Mouse (Mus musculus) gastrocnemius, postnatal 36 days (tissue): Measurements from ENCODE around the gene Timm10. TPM values are rescaled to one million over a fixed set of nuclear protein-coding genes. Genes with fewer than 3 reads are reported as not detected.

Experiments used
- DNase-seq, 2 experiments: peaks; one replicate each; pipeline ENCODE4 v3.0.0; 2022
- intact Hi-C: fragments of 180-260 bp; cut with DNase I; formaldehyde crosslinking; loops from one replicate; pipeline ENCODE4 v1.15.1; 2025
- total RNA-seq, 2 experiments: library from RNA; stranded (reverse); gene quantifications; 2 replicates each; pipeline ENCODE4 v1.2.3; 2021

Timm10 gene
- total RNA-seq, 2 experiments from 2014 or later: 39.6 to 55.9 TPM

DNA sequence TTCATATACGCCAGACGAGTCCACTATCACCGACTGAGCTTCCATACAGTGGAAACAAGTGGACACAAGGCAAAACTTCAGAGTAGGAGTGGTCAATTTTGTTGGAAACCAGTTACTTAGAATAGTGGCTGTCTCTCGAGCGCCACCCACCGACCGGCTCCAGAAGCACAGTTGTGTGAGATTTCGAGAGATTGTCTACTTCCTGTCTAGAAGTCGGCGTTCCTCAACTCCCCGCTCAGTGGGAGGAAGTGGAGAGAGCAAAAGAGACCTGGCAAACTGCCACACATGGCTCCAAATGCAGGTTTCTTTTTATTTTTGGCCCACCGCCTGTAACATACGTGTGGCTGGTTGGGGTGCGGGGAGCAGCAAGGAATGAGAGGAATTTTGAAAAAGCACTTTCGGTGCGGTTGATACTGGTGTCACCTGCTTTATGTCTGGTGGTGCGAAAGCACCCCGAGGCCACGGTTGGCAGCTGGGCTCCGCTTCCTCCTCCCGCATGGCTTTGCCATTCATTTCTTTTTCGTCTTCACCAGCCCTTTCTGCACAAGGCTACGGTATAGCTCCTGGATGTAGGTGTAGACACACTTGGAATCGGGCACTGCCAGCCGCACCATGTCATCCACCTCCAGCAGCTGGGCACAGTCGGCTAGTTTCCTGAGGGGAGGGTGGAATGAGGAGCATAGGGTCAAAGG lies 15.8 kb upstream of the Timm10 start:
- intact Hi-C loops: no loop called here
- DNase-seq: peak; percentile 84 to 88

DNA sequence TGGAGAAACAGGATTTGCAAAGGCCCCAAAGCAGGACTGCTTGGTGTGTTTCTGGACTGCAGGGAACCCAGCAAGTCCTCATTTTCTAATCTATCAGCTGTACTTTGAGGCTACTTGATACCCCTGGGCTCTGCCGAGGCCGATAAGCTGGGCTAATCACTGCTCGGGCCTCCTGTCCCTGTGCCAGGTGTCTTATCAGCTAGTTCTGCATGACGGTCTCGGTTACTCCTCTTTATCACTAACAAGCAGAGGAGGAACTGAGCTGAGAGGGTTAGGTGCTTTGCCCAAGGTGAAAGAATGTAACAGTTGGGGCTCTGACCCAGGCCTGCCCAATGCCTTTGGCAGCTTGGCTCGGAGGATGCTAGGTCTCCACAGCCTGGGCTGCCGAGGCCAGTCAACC lies 14.9 kb upstream of the Timm10 start:
- DNase-seq: no peak
- intact Hi-C loops: no loop called here

DNA sequence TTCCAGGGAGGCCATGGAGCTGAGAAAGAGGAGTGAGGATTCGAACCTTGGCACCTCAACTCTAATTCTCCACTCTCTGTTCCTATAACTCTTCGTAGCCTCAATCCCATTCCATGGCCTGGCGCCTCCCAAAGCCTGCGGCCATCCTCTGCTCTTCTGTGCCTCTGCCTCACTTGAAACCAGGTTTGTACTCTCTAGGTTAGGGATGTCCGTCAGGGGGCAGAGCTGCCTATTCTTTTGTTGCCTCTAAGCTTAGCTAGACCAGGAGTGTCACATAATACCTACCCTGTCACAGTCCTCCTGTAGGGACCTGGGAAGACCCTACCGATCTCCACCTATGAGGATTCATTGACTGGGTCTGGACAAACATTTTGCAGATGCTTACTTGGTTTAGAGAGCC lies 14.1 kb upstream of the Timm10 start:
- DNase-seq: no peak
- intact Hi-C loops: no loop called here

DNA sequence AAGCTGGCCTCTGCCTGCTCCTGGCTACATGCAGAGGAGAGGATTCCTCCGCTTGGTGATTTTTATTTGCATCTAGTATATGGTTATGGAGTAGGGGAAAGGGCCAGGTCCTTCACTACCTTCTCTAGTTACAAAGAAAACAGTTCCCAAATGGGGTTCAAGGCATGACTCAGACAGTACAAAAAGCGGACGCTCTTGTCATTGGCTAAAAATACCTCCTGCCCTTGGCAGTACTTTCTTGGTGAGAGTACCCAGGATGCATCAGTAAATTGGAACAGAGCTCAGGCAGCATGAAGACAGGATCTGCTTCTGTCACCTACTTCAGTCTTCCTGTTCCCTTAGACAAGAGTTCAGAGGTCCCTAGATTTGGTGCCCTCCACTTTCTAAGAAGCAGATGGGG lies 6.9 kb upstream of the Timm10 start:
- intact Hi-C loops: loop anchor here (10.0 kb wide), 1 partner anchor 225 kb away; the partner anchor contains the start of gene Tnks1bp1
- DNase-seq: no peak

DNA sequence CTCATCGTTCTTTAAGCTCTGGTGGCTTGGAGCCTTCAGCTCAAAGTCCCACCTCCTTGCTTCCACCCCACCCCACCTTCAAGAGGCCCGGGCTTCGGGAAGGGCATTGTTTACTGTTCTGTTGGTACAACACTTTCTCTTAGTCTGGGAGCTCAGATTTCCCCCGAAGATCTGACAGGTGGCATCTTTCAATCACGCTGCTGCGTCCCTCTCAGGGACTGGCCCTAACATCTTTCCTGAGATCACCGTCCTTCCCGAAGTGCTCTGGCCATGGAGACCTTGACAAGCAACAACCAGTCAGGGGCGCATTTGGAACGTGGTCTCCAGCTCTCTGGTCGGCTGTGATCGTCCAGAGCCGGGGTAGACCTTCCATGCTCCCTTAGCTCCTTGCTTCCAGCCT lies 4.2 kb upstream of the Timm10 start, which contains the start of gene Smtnl1:
Smtnl1 (minus strand) TSS at position 101 of the 400 bp plus-strand sequence.
- intact Hi-C loops: loop anchor here (10.0 kb wide), 1 partner anchor 222 kb away; the partner anchor contains the start of gene Tnks1bp1

DNA sequence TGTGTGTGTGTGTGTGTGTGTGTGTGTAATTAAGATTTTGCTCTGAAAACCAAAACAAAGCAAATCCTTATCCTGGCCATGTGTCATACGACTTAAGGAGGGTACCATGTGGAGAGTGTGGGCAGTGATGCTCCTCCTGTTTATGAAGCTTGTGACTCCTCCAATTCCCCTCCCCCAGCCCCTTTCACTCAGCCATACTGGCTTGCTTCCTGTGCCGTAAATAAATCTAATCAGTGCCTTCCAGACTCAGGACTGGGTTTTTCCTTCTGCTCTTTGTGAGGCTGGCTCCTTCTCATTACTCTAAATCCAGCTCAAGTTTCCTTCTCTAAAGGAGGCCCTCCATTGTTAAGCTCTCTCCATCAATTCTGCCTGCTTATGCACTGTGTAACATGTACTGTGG lies 3.6 kb upstream of the Timm10 start:
- intact Hi-C loops: loop anchor here (10.0 kb wide), 1 partner anchor 222 kb away; the partner anchor contains the start of gene Tnks1bp1
- no peak for DNase-seq

More for the DNA sequence above, 4.2 kb upstream of the Timm10 start, which contains the start of gene Smtnl1:
- no peak for DNase-seq

DNA sequence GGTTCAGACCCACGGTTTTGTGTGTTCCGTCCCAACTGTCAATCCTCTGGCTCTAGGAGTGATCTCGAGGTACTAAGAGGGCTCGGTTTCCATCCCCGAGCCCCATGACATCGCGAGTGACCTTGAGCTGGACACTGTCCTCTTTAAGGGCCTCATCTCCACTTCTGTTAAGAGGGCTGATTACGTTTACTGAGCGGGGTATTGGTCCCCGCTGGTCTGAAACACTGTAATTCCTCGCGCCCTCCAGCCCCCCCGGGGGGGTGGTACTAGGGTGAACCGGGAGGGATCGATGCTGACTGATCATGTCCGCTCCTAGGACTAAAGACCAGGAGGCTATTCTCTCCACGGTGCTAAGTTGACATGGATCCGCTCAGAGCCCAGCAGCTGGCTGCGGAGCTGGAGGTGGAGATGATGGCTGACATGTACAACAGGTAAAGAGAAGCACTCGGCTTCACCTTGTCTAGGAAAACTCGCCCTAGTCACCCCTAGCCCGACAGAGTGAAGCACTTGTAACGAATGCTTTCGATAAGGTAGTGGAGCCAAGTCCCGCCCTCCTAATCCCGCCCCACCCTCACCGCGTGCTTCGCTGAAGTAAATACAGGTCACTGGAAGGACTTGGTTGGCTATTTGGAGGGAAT lies 605 bp downstream of the Timm10 start:
- no peak for DNase-seq
- intact Hi-C loops: loop anchor here (10.0 kb wide), 1 partner anchor 217 kb away; the partner anchor contains the start of gene Tnks1bp1

DNA sequence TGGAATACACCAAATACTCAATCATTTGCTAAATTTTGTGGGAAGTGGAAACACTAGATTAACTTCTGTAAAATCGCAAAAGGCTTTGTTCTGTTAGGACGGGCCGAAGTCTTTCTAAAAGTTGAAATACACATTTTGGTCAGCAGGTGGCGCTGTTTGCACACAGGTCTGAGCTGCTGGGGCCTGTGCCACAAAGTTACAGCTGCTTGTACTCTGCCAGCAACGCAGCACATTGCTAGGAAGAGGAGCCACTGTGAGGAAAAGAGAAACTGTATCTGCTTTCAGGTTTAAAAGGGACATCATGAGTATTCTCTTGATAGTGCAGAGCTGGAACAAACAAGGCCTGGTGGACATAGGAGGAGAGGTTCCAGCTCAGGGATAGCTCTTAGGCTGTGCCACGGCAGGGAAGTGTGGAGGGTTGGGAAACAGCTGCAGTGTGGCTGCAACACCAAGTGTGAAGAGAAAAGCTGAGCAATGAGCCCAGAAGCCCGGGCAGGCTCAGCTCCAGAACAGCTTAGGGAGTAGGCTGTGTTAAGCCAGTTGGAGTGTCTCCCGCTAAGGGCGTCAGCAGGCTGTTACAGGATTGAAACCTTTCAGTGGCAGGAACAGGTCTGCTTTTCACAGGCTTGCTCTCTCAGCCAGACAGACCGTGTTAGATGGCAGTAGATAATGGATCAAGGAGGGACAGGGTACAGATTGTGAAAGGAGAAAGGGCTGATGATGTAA lies 5.0 kb downstream of the Timm10 start:
- intact Hi-C loops: loop anchor here (1.0 to 10.0 kb wide), 4 partner anchors 23 to 183 kb away; no protein-coding TSS in a partner anchor
- DNase-seq: peak; percentile 72 to 77

DNA sequence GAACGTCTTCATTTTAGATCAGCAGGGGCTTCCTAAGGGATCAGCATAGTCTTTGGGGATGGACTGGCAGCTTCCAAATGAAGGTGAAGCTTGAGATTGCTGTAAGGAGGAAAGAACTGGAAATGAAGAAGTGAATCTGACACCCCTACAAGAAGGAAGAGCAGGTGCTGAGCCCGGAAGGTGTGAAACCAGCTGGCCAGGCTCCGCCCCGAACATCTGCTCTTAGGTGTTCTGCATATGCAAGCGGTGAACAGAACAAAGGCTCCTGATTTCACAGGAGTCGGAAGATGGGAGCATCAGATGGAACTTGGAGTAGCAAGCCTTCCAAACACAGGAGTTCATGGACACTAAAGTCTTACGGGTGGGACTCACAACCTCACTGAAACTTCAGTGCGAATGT lies 10.3 kb downstream of the Timm10 start:
- DNase-seq: no peak
- intact Hi-C loops: loop anchor here (10.0 kb wide), 1 partner anchor 178 kb away; no protein-coding TSS in a partner anchor

DNA sequence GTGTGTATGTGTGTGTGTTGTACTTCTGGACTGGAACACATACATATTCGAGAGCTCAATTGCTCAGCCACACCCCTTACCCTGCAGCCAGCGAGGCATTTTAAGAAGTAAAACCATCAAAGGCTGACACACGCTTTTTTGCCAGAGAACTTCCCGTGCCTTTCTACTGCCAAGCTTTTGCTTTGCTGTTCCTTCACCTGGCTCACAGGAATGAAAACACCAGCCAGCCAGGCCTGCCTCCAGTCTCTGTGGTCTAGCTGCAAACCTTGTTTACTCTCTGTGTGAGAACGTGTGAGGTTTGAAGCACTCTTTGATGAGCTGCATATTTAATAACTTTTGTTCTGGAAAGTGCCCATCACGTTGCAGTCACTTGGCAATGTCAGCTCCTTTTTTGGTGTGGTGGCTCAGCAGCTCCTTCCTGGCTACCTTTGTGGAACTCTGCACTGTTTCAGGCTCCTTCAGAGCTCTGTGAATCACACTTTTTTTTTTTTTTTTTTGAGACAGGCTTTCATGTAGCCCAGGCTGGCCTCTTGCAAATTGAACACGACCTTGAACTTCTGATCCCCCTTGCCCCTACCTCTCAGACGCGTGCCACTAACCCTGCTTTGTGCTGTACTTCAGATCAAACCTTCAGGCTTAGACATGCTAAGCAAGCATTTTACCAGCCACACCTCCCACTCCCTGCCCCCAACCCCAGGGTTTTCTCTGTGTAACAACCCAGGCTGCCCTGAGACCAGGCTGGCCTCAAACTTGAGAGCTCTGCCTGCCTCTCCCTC lies 11.2 kb downstream of the Timm10 start:
- intact Hi-C loops: loop anchor here (10.0 kb wide), 1 partner anchor 177 kb away; no protein-coding TSS in a partner anchor
- no peak for DNase-seq

DNA sequence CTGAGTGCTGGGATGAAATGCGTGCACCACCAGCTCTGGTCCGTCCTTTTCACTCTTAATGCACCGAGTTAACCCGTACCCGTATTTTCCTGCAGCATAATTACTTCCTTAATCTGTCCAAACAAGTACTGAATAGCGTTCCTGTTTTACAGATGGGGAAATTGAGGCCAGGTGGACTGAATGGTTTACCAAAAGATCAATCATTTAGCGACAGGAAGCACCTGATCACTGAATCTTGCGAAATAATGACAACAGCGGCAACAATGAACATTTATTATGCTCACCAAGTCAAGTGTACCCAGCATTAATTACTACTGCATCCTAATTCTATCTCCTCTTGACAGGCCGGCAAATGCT lies 11.8 kb downstream of the Timm10 start, which contains the start of gene Slc43a1:
Slc43a1 (plus strand) TSS at position 258 of the 357 bp plus-strand sequence.
- no peak for DNase-seq
- intact Hi-C loops: loop anchor here (10.0 kb wide), 1 partner anchor 176 kb away; no protein-coding TSS in a partner anchor

DNA sequence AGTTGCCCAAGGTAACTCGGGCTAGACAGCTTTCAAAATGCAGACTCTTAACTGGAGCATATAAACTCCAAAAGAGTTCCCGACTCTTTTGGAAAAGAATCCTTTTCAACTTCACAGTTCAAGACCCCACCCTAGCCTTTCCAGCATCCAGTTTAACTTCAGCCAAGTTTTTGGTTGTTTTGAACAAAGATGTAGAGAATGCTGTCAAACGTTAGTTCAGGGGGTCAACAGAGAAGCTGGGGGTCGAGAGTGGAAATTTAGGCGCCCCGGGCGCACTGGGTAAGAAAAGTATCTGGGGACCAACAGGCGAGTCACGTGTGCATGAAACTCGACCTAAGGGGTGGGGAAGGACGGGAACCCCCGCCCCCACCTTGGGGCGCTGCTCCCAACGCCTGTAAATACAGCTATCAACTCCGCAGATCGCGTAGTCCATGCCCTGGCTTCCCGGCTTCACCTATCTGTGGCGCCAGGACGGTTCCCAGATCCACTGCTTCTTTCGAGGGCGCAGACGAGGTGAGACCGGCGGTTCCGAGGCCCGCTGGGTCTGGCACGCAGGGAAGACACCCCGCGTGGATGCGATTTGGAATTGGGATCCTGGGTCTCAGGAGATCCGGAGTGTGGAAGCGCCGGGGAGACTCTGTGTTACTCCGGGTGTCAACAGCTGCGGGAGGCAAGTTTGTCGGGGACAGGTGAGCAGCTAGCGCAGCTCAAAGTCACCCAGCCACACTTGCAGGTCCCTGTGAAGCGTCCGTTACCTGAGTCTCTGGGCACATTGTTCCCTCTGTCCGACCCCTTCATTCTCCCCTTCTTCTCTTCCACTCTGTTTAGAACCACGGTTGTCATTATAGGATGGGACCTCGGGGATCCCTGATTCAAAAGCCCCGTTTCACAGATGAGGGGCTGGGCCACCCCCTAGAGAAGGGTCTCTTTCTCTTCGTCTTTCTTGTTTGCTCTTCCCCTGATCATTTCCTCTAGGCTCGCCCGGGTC lies 12.5 kb downstream of the Timm10 start:
- peak; percentile 56 to 71 for DNase-seq
- intact Hi-C loops: loop anchor here (10.0 kb wide), 1 partner anchor 176 kb away; no protein-coding TSS in a partner anchor

DNA sequence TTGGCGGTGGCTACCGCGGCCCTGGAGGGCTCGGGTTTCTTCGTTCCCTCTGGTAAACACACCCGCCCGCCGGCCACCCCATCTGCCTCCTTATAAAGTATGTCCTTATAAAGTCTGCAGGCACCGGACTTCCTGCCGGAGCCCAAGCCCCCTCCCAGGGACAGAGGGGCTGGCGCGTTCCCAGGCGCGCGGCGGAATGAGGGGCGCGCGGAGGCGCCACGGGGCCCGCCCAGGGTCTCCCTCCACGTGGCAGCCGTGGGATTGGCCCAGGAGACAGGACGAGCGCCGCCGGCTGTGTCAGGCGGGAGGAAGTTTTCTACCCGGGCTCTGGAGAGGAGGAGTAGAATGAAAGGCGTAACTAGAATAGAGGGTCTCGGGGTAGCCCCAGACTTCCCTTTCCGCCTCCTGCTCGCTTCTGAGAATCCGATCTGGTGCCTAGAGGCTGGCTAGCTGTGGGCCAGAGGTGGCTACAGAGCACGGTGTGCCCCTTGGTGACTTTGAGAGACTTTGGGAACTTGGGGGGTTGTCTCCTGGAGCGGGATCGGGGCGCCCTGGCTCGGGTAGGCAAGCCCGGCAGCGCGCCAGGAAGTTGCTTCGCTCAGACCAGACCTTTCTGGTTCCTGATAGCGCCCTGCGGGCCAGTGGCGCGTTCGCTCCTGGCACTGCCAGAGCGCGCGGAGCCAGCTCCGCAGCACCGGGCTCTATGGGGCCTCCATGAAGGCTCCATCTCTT lies 13.4 kb downstream of the Timm10 start:
- intact Hi-C loops: no loop called here
- peak; percentile 69 to 71 for DNase-seq

DNA sequence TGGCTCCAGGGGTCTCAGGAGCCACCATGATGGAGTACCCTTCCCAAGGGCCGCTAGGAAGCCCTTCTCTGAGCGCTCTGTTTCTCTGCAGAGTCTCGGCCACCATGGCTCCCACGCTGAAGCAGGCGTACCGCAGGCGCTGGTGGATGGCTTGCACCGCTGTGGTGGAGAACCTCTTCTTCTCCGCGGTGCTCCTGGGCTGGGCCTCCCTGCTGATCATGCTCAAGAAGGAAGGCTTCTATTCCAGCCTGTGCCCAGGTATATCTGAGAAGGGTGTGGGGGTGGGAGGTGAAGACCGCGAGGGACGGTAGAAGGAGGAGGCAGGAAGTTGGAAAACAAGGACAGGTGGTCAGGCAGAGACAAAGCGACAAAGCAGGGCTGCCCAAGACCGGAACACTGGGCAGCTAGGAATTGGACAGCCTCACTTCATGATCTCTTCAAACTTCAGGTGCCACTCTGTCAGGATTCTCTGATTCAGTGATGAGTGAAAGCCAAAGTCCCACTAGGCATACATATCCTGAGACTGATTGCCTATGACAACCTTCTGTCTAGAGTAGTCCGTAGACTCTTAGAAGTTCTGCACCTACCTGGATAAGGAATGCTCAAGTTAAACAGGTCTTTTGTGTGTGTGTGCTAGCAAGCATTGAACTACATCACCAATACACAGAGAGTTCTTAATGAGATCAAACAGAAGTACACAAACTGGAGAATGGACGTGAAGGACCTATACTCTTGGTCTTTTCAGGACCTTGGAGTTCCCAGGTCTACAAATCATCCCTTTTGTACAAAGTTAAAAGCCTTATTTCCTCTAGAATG lies 14.2 kb downstream of the Timm10 start:
- DNase-seq: no peak
- intact Hi-C loops: no loop called here

DNA sequence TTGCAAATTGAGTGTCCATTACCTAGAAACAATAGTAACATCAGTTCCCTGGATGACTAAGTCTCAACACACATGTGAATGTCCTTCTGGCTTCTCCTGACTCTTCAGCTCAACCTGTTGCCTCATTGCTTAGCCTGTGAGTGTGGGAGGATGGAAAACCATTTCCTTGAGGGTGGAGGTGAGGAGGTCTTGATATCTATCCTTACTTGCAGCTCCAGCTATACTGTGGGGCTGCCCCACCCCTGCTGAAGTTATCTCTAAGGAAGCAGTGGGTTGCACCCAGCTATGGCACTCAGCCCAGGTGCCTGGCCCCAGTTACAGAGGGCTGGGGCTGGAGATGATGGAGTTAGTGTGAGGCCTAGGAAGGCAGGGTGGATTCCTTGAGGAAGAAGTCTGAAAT lies 15.1 kb downstream of the Timm10 start:
- intact Hi-C loops: no loop called here
- DNase-seq: no peak

DNA sequence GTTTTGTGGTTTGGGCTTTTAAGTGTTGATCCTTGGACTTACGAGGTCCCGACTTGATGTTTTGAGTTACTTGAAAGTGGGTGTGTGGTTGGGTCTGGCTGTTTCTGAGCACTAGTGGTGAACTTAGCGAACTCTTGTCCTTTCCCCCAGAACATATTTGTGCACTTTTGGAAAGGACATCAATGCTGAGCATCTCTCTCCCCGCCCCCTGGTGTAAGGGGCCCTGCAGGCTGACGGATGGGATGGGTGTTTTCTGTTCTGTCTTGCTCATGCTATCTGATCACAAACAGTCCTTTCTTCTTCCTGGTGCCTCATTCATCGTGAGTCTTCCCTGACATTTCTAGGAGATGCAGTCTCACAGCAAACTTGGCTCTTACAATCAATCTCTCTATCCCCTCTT lies 16.9 kb downstream of the Timm10 start:
- no peak for DNase-seq
- intact Hi-C loops: no loop called here

DNA sequence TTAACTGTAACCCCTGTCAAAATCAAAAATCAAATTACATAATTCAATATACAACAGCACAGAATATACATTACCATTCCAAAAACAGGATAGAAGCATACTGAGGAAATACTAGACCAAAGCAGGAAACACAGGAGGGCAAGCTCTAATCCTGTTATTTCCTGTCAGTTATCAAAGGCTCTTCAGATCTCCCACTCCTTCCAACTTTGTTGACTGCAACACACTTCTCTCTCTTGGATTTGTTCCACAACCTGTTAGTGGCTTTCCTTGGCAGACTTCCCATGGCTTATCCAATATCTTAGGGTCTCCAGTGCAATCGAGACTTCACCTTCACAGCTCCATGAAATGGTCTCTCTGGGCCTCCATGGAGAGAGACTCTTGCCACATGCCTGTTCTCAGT lies 18.4 kb downstream of the Timm10 start:
- intact Hi-C loops: no loop called here
- DNase-seq: no peak
